Mouse (Mus musculus): ENCODE measurements around the gene Cwc22. TPM values are rescaled to one million over a fixed set of nuclear protein-coding genes. Genes with fewer than 3 reads are reported as not detected.

Cwc22 gene
- total RNA-seq, 2 experiments from 2014 or later = 35.6 to 103 TPM

DNA sequence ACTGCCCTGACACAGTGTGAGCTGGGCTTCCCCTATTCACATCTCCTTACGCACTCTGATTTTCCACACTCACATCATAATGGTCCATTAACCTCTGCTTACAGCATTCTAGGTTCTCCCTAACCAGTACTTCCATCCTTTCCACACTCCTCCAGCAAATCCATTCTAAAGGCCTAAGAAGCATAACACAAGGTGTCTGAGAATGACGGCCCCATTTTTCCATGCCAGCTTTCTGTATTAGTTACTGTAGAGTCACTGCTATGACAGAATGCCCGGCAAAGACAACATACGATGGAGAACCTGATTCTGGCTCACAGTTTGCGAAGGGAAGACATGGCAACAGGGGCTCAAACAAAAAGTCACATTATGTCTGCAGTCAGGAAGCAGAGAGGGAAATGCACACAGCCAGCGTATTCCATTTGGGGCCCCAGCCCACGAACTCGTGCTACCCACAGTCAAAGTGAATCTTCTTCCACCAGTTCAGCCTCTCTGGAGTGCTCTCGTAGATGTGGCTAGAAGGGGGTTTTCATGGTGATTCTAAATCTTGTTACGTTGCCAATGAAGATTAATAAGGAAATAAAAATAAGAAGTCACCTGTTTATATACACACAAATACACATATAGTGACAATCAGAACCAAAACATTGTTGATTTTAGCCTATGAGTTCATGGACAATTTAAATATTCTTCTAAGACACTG, 68.9 kb downstream of the Cwc22 start:
- ATAC-seq (replicated peaks; ENCODE audit: poor library complexity) = no peak

DNA sequence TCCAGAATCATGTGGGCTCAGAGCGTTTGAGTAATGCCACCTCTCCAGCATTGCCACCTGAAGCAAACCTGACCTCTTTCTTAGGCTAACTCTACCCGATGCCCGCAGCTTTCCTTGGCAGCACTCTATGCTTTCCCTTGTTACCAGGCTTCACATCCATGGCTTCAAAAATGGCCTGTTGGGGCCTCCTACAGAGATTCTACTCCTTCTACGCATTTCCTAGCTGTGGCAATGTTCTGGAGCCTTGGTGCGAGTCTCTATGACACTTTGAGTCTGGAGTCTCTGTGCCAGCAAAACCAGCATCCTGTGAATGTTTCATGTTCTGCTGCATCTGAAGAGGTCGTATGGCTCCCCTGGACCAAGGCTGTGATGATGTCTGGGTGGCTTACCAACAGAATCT, 69.8 kb downstream of the Cwc22 start:
- no peak for ATAC-seq (replicated peaks; ENCODE audit: poor library complexity)

DNA sequence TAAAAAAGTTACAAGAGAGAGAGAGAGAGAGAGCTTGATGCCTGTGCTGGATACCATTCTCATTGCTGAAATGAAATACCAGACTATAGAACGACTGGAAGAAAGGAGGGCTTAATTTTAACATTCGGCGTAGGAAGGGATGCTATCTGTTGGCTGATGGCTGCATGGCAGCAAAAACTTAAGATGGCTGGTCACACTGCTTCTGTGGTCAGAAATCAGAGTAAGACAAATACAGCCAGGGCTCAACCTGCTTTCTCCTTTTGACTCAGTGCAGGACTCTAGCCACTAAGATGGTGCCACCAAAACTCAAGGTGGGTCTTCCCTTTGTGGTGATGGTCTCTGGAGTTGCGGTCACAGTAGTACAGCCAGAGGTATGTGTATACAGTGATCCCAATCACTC, 70.7 kb downstream of the Cwc22 start:
- ATAC-seq (replicated peaks; ENCODE audit: poor library complexity) = no peak

DNA sequence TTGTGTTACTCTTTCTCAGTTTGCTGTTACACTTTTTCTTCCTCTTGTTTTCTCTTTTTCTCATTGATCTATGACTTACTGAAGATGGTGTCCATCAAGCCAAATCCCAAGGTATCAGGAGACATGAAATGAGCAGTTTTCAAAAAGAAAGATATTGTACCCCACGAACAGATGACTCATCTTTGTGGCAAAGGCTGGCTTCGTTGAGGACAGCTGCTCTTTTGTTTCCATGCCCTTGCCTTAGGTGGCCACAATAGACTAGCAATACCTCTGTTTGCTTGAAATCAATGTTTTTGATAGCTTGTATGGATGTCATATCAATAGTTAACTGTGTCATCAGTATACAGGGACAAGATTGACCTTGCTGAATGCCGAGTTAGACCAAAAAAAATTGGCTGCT, 71.5 kb downstream of the Cwc22 start:
- no peak for ATAC-seq (replicated peaks; ENCODE audit: poor library complexity)

DNA sequence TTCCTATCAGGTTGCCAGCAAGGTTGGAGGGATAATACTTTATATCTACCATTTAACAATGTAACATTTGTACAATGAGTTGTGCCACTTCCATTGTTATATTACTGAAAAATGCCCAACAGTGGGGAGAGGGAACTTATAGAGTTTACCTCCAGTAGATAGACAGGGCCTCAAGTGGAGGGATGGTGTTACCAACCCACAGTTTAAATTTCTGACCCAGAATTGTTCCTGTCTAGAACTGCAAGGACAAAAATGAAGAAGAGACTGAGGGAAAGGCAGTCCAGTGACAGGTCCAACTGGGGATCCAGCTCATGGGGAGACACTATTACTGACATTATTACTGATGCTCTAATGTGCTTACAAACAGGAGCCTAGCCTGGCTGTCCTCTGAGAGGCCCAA, 72.4 kb downstream of the Cwc22 start:
- no peak for ATAC-seq (replicated peaks; ENCODE audit: poor library complexity)

DNA sequence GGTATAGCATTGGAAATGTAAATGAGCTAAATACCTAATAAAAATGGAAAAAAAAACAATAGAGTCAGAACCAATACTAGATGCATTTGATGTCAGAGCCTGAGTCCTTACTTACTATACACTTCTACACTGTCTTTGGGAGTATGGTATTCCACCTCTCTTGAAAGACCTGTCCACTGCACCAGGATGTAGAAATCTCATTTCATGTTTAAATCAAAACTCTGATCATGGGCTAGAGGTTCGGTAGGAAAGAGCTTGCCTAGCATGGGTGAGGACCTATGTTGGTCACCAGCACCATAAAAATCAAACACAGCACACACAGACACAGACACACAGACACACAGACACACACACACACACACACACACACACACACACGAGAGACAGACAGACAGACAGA, 73.5 kb downstream of the Cwc22 start:
- no peak for ATAC-seq (replicated peaks; ENCODE audit: poor library complexity)

DNA sequence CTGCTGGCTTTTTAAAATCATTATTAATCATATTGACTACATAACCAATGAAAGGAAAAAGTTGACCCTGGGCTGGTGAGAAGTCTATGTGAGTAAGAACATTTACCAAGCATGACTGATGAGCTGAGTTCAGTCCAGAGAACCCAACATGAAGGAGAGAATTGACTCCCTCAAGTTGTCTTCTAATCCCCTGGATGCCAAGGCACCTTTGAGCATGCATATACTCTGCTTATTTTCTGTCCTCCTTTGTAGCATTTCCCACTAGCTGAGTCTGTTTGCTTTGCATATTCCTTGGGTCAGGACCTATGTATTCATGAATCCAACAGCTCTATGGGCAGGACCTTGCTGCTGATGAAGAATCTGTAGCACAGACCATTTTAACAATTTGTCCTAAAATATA, 75.0 kb downstream of the Cwc22 start:
- no peak for ATAC-seq (replicated peaks; ENCODE audit: poor library complexity)

DNA sequence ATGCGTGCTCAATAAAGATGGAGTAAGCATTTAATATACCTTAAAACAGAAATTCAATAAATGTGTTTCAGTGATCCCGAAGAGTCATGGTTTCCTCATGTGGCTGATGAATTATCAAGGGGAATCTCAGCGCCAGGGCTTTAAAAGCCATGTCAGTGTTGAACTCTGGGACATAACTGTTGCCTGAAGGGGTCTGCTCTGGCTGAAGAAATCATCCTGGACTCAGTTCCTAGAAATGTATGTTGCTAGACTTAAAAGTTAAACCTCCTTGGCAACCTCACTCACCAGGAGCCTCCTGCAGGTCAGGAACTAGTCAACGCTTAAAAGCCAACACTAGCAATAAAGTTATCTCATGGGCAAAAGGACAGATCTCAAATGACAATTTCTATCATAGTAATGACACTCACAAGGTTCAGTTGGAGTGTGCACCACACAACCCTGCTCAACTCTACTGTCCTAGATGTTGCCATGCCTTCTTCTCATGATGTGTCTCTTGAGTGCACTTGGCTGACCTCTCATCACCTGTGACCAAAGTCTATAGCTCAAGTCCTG, 76.4 kb downstream of the Cwc22 start:
- no peak for ATAC-seq (replicated peaks; ENCODE audit: poor library complexity)

DNA sequence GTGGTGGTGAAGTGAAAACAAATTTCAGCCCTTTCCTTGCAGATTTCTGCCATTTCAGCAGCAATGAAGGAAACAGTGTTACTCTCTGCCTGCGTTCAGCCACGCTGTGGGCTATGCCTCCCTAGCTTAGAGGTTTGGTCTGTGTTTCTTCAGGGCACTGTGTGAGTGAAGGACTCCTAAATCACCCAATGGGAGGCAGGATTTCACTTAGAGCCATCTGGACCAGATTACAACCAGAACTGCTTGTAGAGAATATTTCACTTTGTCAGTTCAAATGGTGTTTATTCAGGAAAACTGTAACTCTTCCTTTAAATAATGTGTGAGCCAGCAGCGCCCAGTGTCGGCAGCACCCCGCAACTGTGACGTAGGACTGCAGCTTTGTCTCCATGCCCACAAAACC, 82.2 kb downstream of the Cwc22 start:
- ATAC-seq (replicated peaks; ENCODE audit: poor library complexity) = no peak

DNA sequence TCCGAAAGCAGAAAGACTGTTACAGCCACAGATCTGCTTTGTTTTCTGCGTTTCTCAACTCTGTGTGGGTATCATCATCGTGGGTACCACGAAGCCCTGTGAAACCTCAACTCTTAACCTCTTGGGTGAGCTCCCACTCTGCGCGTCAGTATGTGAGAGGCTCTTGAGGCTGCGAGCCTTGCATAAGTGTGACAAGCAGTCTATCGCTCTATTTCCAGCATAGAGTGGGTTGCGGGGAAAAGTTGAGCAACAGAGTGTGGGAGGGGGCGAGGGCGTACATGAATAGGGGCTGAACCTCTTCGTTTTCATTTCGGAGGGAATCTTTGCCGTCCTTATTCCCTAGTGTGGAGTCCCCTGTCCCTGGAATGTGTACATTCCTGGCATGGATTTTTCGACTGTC, 82.7 kb downstream of the Cwc22 start:
- no peak for ATAC-seq (replicated peaks; ENCODE audit: poor library complexity)

DNA sequence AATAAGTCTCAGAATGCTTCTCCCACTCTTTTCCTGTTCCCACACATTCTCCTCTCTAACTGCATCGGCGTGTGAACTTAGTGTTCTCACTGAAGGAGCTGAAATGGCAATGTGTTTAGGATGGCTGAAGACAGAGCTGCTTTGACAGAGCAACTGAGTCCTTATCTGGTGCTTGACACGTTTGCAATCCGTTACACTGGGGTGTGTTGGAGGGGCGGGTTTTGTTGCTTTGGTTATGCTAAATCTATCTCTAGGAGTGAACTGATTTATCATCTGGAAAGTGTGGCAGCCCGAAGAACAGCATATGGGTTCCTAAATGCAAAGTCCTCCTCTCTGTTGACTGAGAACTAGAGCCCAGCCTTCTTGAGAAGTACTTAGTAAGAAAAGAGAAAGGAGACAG, 104.7 kb downstream of the Cwc22 start:
- no peak for ATAC-seq (replicated peaks; ENCODE audit: poor library complexity)

DNA sequence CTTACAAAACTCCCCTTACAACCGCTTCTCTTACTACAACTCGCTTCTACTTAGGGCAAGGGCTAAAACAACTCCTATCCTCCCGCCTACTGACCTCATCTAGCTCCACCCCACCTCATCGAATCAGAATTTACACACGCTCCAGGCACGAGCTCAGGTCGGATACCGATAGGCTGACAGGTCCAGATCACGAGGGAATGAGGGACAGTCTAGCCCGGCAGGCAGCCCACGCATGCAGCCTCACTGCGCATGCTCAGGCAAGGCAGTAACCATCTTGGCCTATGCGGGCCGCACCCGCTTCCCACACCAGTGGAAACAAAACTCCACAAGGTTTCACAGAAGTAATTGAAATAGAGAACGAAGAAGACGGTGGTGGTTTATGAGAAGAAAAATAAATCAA, 106.6 kb downstream of the Cwc22 start:
- ATAC-seq (replicated peaks; ENCODE audit: poor library complexity) = no peak

DNA sequence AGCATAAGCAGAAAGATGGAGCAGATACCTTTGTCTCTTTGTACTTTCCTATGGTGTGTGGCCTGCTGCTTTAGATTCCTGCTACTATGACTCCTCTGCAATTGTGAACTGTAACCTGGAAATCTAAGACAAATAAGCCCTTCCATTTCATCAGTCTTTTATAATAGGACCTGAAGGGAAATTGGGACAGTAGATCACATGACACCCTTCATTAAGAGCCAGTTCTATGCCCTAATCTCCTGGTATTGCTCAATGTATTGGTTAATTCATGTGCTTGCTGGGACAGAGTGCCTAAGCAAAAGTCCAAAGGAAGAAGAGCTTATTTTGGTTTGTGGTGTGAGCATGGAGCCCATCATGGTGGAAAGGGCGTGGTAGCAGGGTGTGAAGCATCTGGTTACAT, 107.5 kb downstream of the Cwc22 start:
- no peak for ATAC-seq (replicated peaks; ENCODE audit: poor library complexity)

DNA sequence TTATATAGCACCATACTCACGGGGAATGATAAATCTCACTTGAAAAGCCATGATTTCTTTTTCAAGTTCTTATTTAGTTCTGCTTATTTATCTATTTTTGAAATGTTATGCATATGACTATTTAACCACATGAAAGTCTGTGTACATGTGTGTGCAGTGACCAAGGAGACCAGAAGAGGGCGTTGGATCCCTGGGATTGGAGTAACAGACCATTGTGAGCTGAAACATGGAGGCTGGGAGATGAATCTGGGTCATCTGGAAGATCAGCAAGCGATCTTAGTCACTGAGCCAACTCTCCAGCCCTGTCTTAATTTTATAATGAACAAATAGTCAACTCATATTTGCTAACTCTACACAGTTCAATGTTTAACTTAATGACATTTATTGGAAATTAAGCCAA, 110.4 kb downstream of the Cwc22 start:
- ATAC-seq (replicated peaks; ENCODE audit: poor library complexity) = no peak

Other genes with a start within 250 kb of the Cwc22 start
- not detected in 2 replicates for gene Zfp385b, start 126.7 kb downstream of the Cwc22 start, total RNA-seq (2015)
- gene Zfp385b, start 126.7 kb downstream of the Cwc22 start, total RNA-seq (2017) = not detected in 2 replicates

Data from megakaryocyte progenitor cell, adult 5-6 weeks (primary cell).